Mouse (Mus musculus): ENCODE measurements at regions not wholly inside any gene's neighbourhood (a gene's known extent, or its start where the extent isn't known, plus 50 kb on each side); places are given as distances from the start of the nearest gene placed in this dataset.

DNA sequence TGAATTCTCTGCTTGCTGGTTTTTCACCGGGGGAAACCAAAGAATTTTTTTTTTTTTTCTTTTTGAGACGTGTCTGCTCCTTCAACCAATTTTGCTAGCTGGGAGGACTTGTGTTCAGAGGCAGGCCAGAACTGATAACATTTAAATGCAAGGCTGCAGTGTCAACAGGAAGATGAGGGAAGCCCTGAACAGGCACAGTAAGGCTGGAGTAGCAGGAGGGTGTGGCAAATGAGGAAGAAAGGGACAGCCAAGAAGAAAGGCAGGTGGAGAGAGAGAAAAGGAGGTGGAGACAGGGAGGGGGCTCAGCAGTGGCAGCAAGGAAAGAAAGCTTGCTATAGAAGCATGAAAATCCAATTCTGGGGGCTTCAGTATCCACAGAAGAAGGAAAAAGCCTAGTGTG lies 130.4 kb upstream of the Cadm1 start:
- no peak for DNase-seq
- Histone ChIP-seq H3K27me3 (ENCODE audit: control insufficient read depth, insufficient read depth, low read length) (peaks cover 3% of the 10 kb centered on the region), H3K9ac (ENCODE audit: low read depth, low read length) (no peak overlapping the region), H3K4me1 (ENCODE audit: control insufficient read depth, insufficient read depth, low read length) (no peaks in the 10 kb centered on the region), H3K79me2 (replicated peaks; ENCODE audit: control insufficient read depth, insufficient read depth, low read length) (no peaks in the 10 kb centered on the region), H3K27ac (no peak overlapping the region), H3K4me3 (no peak overlapping the region), H3K36me3 (ENCODE audit: control insufficient read depth, insufficient read depth, low read length) (no peaks in the 10 kb centered on the region)
- TF ChIP-seq CTCF (IDR thresholded peaks at IDR 0.05) (no peak), EP300 (IDR thresholded peaks at IDR 0.05; ENCODE audit: insufficient read depth, low read depth, low read length) (no peak), POLR2A (IDR thresholded peaks at IDR 0.05; ENCODE audit: insufficient read depth, low read depth, low read length) (no peak)
- intact Hi-C loops (cut with DNase I) = no loop called here
- 13% methylated on average over 2 of the region's 2 CpGs for WGBS

DNA sequence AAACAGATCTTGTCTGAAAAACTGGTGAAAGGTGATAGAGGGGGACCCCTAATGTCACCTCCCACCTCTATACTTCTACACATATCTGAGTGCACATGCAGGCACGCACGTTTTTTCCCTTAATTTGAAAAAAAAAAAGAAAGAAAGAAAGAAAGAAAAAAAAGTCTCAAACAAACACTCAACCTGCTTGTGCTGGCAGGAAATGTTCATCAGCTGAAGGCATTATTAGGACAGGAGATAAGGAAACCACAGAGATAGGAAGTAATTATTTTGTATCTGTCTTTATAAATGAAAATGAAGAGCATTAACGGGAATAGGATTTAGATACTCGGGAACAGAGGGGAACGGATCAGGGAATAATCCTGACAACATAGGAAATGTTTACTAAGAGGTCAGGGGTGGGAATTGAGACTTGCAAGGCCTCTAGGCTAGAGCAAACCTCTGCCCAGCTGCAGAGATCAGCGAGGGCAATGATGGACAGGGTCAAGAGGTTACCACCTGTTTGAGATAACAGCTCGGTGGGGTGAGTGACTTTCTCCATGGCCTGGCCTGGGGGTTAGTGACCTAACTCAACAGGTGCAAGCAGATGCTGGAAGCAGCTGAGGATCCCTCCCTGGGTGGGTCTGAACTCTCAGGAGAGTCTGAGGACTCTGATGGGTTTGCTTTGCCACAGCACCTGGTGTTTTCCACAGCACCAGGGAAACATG lies 129.7 kb upstream of the Cadm1 start:
- TF ChIP-seq EP300 (IDR thresholded peaks at IDR 0.05; ENCODE audit: insufficient read depth, low read depth, low read length) = no peak
- Histone ChIP-seq H3K9ac (ENCODE audit: low read depth, low read length) (no peak overlapping the region), H3K4me1 (ENCODE audit: control insufficient read depth, insufficient read depth, low read length) (no peaks in the 10 kb centered on the region), H3K27me3 (ENCODE audit: control insufficient read depth, insufficient read depth, low read length) (peaks cover 3% of the 10 kb centered on the region), H3K4me3 (no peak overlapping the region), H3K27ac (no peak overlapping the region), H3K36me3 (ENCODE audit: control insufficient read depth, insufficient read depth, low read length) (no peaks in the 10 kb centered on the region), H3K79me2 (replicated peaks; ENCODE audit: control insufficient read depth, insufficient read depth, low read length) (no peaks in the 10 kb centered on the region)
- WGBS = 27% methylated on average over 7 of the region's 7 CpGs
- no peak for DNase-seq
- intact Hi-C loops (cut with DNase I) = no loop called here

DNA sequence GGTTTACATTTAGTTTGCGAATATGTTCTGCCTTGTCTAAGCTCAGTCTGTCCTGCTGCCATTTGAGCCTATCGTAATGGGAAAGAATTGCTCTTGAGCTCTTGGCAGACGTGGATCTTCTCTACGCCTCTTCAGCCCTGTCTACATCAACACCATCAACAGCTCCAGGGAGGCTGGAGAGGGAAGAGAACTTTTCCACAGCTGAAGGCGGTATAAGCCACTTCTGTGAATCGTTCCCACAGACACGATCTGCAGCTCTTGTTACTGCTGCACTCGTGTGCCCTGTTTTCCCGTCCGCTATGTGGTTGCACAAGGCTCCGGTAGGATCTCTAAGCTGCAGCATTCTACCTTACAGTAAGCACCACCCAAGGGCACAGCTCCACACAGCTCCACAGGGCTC lies 128.5 kb upstream of the Cadm1 start:
- TF ChIP-seq EP300 (IDR thresholded peaks at IDR 0.05; ENCODE audit: insufficient read depth, low read depth, low read length) = no peak
- TF ChIP-seq CTCF (IDR thresholded peaks at IDR 0.05) = no peak
- TF ChIP-seq POLR2A (IDR thresholded peaks at IDR 0.05; ENCODE audit: insufficient read depth, low read depth, low read length) = no peak
- WGBS = 73% methylated on average over 11 of the region's 11 CpGs
- Histone ChIP-seq H3K27me3 (ENCODE audit: control insufficient read depth, insufficient read depth, low read length) (peaks cover 3% of the 10 kb centered on the region), H3K79me2 (replicated peaks; ENCODE audit: control insufficient read depth, insufficient read depth, low read length) (no peaks in the 10 kb centered on the region), H3K27ac (no peak overlapping the region), H3K9ac (ENCODE audit: low read depth, low read length) (no peak overlapping the region), H3K36me3 (ENCODE audit: control insufficient read depth, insufficient read depth, low read length) (no peaks in the 10 kb centered on the region), H3K4me3 (no peak overlapping the region), H3K4me1 (ENCODE audit: control insufficient read depth, insufficient read depth, low read length) (no peaks in the 10 kb centered on the region)
- no peak for DNase-seq
- intact Hi-C loops (cut with DNase I) = no loop called here

DNA sequence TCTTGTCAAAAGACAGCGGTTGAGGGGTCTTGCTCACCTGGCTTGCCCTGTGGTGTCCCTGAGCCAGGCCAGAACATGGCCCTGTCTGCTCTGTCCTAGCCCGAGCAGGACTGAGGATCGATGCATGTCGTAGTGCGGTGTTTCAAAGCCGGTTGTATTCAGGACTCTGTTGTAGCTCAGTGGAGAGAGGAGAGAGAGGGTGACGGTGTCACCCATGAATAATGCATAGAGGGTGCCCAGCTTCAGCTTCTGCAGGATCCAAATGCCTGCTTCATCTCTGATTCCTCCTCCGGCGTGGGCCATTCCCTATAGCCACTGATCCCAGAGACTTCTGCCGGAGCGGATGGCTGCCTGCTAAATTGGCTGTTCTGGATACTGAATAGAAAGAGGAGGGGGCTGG lies 126.7 kb upstream of the Cadm1 start:
- DNase-seq = no peak
- Histone ChIP-seq H3K4me3 (no peak overlapping the region), H3K27me3 (ENCODE audit: control insufficient read depth, insufficient read depth, low read length) (peaks cover 3% of the 10 kb centered on the region), H3K9ac (ENCODE audit: low read depth, low read length) (no peak overlapping the region), H3K4me1 (ENCODE audit: control insufficient read depth, insufficient read depth, low read length) (peaks cover 3% of the 10 kb centered on the region; the same call in 1 of the 2 replicates), H3K79me2 (replicated peaks; ENCODE audit: control insufficient read depth, insufficient read depth, low read length) (no peaks in the 10 kb centered on the region), H3K27ac (no peak overlapping the region), H3K36me3 (ENCODE audit: control insufficient read depth, insufficient read depth, low read length) (no peaks in the 10 kb centered on the region)
- intact Hi-C loops (cut with DNase I) = no loop called here
- TF ChIP-seq EP300 (IDR thresholded peaks at IDR 0.05; ENCODE audit: insufficient read depth, low read depth, low read length) = no peak
- TF ChIP-seq CTCF (IDR thresholded peaks at IDR 0.05) = no peak
- no peak for TF ChIP-seq POLR2A (IDR thresholded peaks at IDR 0.05; ENCODE audit: insufficient read depth, low read depth, low read length)
- WGBS = 85% methylated on average over 11 of the region's 11 CpGs

DNA sequence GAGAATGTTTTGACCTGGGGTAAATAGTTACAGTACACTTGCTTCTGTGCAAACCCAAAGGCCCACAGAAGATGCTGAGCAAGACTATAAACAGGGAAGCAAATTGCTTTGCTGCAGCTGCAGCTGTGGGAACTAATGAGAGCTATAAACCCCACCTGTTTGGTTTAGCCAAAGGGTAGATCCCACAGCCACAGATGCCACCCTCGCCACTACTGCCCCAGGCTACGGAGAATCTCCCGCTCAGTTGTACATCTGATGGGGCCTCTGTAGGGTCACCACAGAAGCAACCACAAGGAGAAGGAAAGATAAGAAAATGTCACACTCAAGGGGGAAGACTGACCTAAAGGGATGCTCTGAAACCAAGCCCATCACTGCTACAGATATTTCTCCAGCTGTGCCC lies 125.2 kb upstream of the Cadm1 start:
- H3K27ac ChIP-seq = no peak overlapping the region
- peaks cover 3% of the 10 kb centered on the region for H3K27me3 ChIP-seq (ENCODE audit: control insufficient read depth, insufficient read depth, low read length)
- intact Hi-C loops (cut with DNase I) = no loop called here
- no peak overlapping the region for H3K4me3 ChIP-seq
- TF ChIP-seq CTCF (IDR thresholded peaks at IDR 0.05) (no peak), EP300 (IDR thresholded peaks at IDR 0.05; ENCODE audit: insufficient read depth, low read depth, low read length) (no peak), POLR2A (IDR thresholded peaks at IDR 0.05; ENCODE audit: insufficient read depth, low read depth, low read length) (no peak)
- DNase-seq = no peak
- H3K36me3 ChIP-seq (ENCODE audit: control insufficient read depth, insufficient read depth, low read length) = no peaks in the 10 kb centered on the region
- no peak overlapping the region for H3K9ac ChIP-seq (ENCODE audit: low read depth, low read length)
- peaks cover 3% of the 10 kb centered on the region; the same call in 1 of the 2 replicates for H3K4me1 ChIP-seq (ENCODE audit: control insufficient read depth, insufficient read depth, low read length)
- no peaks in the 10 kb centered on the region for H3K79me2 ChIP-seq (replicated peaks; ENCODE audit: control insufficient read depth, insufficient read depth, low read length)
- WGBS = 82% methylated on average over 3 of the region's 3 CpGs

DNA sequence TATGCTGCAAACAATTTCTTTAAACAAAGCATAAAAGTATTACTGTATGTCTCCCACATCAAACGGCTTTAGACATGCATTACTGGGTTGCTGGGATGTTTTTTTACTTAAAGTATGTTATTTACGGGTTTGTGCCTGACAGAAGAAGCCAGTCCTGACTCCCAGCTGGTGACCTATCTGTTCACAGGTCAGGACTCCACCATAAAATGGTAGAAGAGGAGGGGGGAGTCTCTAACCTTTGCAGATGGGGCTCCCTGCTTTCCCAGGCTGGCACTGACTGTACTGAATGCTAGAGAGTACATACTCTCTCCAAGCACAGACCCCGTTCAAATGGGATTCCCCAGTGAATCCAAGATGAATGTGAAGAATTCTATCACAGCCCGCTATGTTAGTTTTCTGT lies 124.4 kb upstream of the Cadm1 start:
- Histone ChIP-seq H3K79me2 (replicated peaks; ENCODE audit: control insufficient read depth, insufficient read depth, low read length) (no peaks in the 10 kb centered on the region), H3K36me3 (ENCODE audit: control insufficient read depth, insufficient read depth, low read length) (no peaks in the 10 kb centered on the region), H3K9ac (ENCODE audit: low read depth, low read length) (no peak overlapping the region), H3K27ac (no peak overlapping the region), H3K4me3 (no peak overlapping the region), H3K27me3 (ENCODE audit: control insufficient read depth, insufficient read depth, low read length) (peaks cover 3% of the 10 kb centered on the region), H3K4me1 (ENCODE audit: control insufficient read depth, insufficient read depth, low read length) (peaks cover 3% of the 10 kb centered on the region; the same call in 1 of the 2 replicates)
- WGBS = 79% methylated on average over 4 of the region's 4 CpGs
- no peak for DNase-seq
- TF ChIP-seq CTCF (IDR thresholded peaks at IDR 0.05) (no peak), EP300 (IDR thresholded peaks at IDR 0.05; ENCODE audit: insufficient read depth, low read depth, low read length) (no peak), POLR2A (IDR thresholded peaks at IDR 0.05; ENCODE audit: insufficient read depth, low read depth, low read length) (no peak)
- intact Hi-C loops (cut with DNase I) = no loop called here

Measured in heart, adult 2 months (tissue).